Mouse (Mus musculus) E14TG2a.4 (cell line): Measurements from ENCODE around the gene Coro2b.

Experiments
- CTCF ChIP-seq: conservative IDR thresholded peaks from 2 replicates; pipeline ENCODE4 v1.5.1; 2014; ENCODE audit warnings: low read length
- NANOG ChIP-seq: IDR thresholded peaks from 2 replicates; pipeline ENCODE4 v1.6.1; 2014; ENCODE audit warnings: borderline replicate concordance, low read length, mixed read lengths

- TF ChIP-seq NANOG (no peak), CTCF (no peak)
These were observed 4.8 kb upstream of the Coro2b start for GRCm38 (mm10) chr9:62541606-62542005.
